Mouse (Mus musculus): ENCODE results near the gene Gm1113. TPM values are rescaled to one million over a fixed set of nuclear protein-coding genes. Genes with fewer than 3 reads are reported as not detected.

Gm1113 gene
- polyA plus RNA-seq, 1 experiment from 2014 or later = not detected

DNA sequence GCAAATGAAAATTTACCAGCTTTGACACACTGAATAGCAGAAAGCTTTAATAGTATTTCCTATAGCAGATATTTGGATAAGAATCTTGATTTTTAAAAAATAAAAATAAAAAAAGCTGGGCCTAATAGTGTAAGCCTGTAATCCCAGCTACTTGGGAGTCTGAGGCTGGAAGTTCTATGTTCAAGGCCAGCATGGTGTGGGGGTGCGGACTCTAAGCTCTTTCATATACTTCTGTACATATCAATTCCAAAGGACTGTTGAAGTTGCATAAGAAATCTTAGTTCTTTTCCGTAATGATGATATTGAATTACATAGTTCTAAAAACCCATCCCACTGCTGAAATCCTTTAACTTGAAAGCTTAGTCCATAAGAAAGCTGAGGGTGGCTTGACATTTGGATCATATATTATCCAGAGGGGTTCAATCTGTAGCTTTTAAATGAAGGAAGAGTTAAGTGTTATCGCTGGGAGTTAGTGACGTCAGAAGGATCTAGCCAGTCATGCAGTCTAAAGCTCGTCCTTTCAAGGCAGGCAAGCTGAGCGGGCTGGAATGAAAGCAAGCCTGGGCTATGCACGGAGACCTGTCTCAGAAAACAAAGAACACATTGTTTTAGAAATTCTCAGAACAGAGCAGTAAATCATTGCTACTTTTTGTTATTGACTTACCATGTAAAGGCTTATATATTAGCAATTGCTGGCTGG lies 24.9 kb downstream of the Gm1113 start:
- H3K36me3 ChIP-seq (ENCODE audit: control insufficient read depth, insufficient read depth, low read length) = no peaks in the 10 kb centered on the region
- H3K4me3 ChIP-seq (replicated peaks; ENCODE audit: low read length) = no peak overlapping the region
- no peak overlapping the region for H3K9ac ChIP-seq (ENCODE audit: low read length)
- WGBS = 50% methylated on average over 7 of the region's 7 CpGs
- no peak overlapping the region for H3K27ac ChIP-seq (ENCODE audit: low read length)
- H3K9me3 ChIP-seq (replicated peaks; ENCODE audit: control insufficient read depth, low read length) = no peaks in the 10 kb centered on the region
- peak; percentile 71 for ATAC-seq (ENCODE audit: insufficient read depth, low FRiP score)
- no peak overlapping the region for H3K4me2 ChIP-seq (ENCODE audit: low read depth, low read length)
- H3K4me1 ChIP-seq (ENCODE audit: control insufficient read depth, insufficient read depth, low read length) = no peaks in the 10 kb centered on the region
- no peaks in the 10 kb centered on the region for H3K27me3 ChIP-seq (ENCODE audit: control insufficient read depth, insufficient read depth, low read length)

DNA sequence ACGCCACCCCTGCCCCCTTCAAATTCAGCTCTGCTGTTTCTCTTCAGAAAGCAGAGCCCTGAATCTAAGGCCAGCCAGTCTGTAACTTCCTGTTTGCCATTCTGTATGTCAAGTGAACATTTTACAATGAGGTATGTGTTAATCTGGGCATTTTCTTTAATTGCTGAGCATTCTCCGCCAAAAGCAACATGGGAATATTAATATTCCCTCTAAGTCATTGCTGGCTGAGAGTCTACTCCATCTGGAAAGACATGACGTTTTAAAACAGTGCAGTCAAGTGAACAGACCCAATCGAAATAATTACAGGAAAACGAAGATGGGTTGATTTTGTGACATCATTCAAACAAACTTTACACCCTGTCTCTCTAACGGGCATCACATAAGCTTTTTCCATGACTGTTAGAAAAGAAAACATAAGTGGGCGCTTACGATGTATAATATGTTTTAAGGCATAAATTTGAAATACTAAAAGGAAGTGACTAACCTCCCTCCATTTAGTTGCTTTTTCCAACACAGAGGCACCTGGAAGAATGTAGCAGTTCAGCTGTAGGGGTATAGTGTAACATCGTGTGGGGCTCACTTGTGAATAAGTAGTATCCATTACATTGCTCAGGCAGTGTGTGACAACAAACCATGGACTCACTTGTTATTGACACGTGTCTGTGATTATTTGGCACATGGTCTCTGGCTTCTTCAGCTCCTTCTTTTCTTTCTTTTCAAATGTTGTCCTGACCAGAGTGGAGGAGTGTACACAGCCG lies 26.8 kb downstream of the Gm1113 start:
- no peak for ATAC-seq (ENCODE audit: insufficient read depth, low FRiP score)
- no peak overlapping the region for H3K27ac ChIP-seq (ENCODE audit: low read length)
- H3K4me3 ChIP-seq (replicated peaks; ENCODE audit: low read length) = no peak overlapping the region
- no peaks in the 10 kb centered on the region for H3K4me1 ChIP-seq (ENCODE audit: control insufficient read depth, insufficient read depth, low read length)
- H3K36me3 ChIP-seq (ENCODE audit: control insufficient read depth, insufficient read depth, low read length) = no peaks in the 10 kb centered on the region
- WGBS = 79% methylated on average over 11 of the region's 11 CpGs
- H3K27me3 ChIP-seq (ENCODE audit: control insufficient read depth, insufficient read depth, low read length) = no peaks in the 10 kb centered on the region
- H3K9ac ChIP-seq (ENCODE audit: low read length) = no peak overlapping the region
- H3K4me2 ChIP-seq (ENCODE audit: low read depth, low read length) = no peak overlapping the region
- H3K9me3 ChIP-seq (replicated peaks; ENCODE audit: control insufficient read depth, low read length) = no peaks in the 10 kb centered on the region

DNA sequence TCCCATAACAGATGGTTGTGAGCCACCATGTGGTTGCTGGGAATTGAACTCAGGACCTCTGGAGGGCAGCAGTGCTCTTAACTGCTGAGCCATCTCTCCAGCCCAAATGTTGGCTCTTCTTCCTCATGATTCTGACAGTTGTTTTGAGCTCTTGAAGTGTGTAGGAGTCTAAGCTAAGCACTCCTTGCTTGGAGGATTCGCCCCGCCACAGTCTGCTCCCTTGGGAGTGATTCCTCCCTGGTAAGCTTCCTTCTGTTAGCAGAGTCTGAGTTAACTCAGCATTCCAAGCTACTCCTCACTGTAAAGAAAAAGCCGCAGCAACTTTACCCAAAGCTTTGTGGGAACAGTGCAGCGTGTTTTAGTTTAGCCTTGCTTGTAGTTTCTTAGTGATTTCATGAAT lies 29.6 kb downstream of the Gm1113 start:
- 83% methylated on average over 4 of the region's 4 CpGs for WGBS
- Histone ChIP-seq H3K9ac (ENCODE audit: low read length) (no peak overlapping the region), H3K4me2 (ENCODE audit: low read depth, low read length) (no peak overlapping the region), H3K27ac (ENCODE audit: low read length) (no peak overlapping the region), H3K36me3 (ENCODE audit: control insufficient read depth, insufficient read depth, low read length) (peaks cover 4% of the 10 kb centered on the region; the same call in 1 of the 2 replicates), H3K4me3 (replicated peaks; ENCODE audit: low read length) (no peak overlapping the region), H3K4me1 (ENCODE audit: control insufficient read depth, insufficient read depth, low read length) (no peaks in the 10 kb centered on the region), H3K9me3 (replicated peaks; ENCODE audit: control insufficient read depth, low read length) (no peaks in the 10 kb centered on the region), H3K27me3 (ENCODE audit: control insufficient read depth, insufficient read depth, low read length) (no peaks in the 10 kb centered on the region)
- ATAC-seq (ENCODE audit: insufficient read depth, low FRiP score) = no peak

DNA sequence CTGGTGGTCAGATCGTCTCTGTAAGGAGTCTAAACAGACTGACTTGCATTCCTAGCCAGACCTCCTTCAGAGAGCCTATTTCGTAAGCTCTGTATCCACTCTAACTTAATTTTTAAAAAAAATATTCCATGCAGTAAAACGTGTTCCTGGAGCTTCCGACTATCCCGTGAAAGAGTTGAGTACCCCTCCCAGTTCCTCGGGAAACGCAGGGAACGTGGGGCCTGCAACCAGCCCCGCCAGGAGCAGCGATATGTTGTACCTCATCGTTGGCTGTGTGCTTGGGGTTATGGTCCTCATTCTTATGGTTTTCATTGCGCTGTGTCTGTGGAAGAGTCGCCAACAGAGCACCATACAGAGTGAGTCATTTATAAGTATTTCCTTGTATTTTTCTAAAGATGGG lies 31.5 kb downstream of the Gm1113 start:
- no peaks in the 10 kb centered on the region for H3K4me1 ChIP-seq (ENCODE audit: control insufficient read depth, insufficient read depth, low read length)
- no peak overlapping the region for H3K4me2 ChIP-seq (ENCODE audit: low read depth, low read length)
- no peaks in the 10 kb centered on the region for H3K9me3 ChIP-seq (replicated peaks; ENCODE audit: control insufficient read depth, low read length)
- H3K27ac ChIP-seq (ENCODE audit: low read length) = no peak overlapping the region
- peaks cover 4% of the 10 kb centered on the region; the same call in 1 of the 2 replicates for H3K36me3 ChIP-seq (ENCODE audit: control insufficient read depth, insufficient read depth, low read length)
- 83% methylated on average over 13 of the region's 13 CpGs for WGBS
- H3K4me3 ChIP-seq (replicated peaks; ENCODE audit: low read length) = no peak overlapping the region
- H3K27me3 ChIP-seq (ENCODE audit: control insufficient read depth, insufficient read depth, low read length) = no peaks in the 10 kb centered on the region
- H3K9ac ChIP-seq (ENCODE audit: low read length) = no peak overlapping the region
- ATAC-seq (ENCODE audit: insufficient read depth, low FRiP score) = no peak

DNA sequence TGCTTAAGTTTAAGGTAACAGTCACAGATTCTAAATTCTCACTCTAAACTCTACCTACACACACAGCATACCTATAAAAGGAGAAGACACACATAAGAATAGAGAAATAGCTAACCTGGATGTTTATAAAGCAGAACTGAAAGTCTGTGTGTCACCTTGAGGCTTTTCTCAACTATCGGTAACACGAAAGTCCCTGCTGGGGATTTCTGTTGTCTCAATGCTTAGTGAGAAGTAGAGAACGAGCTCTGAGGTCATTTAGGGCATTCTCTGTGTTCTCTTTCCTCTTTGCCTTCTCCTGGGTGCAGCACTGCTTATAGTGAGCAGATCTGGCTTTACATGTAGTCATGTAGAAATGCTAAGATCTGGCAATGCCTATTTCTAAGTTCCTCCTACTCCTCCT lies 34.1 kb downstream of the Gm1113 start:
- no peak overlapping the region for H3K27ac ChIP-seq (ENCODE audit: low read length)
- H3K27me3 ChIP-seq (ENCODE audit: control insufficient read depth, insufficient read depth, low read length) = no peaks in the 10 kb centered on the region
- H3K36me3 ChIP-seq (ENCODE audit: control insufficient read depth, insufficient read depth, low read length) = peaks cover 4% of the 10 kb centered on the region; the same call in 1 of the 2 replicates
- 86% methylated on average over 3 of the region's 3 CpGs for WGBS
- H3K4me1 ChIP-seq (ENCODE audit: control insufficient read depth, insufficient read depth, low read length) = no peaks in the 10 kb centered on the region
- no peaks in the 10 kb centered on the region for H3K9me3 ChIP-seq (replicated peaks; ENCODE audit: control insufficient read depth, low read length)
- ATAC-seq (ENCODE audit: insufficient read depth, low FRiP score) = no peak
- H3K4me2 ChIP-seq (ENCODE audit: low read depth, low read length) = no peak overlapping the region
- no peak overlapping the region for H3K9ac ChIP-seq (ENCODE audit: low read length)
- H3K4me3 ChIP-seq (replicated peaks; ENCODE audit: low read length) = no peak overlapping the region

DNA sequence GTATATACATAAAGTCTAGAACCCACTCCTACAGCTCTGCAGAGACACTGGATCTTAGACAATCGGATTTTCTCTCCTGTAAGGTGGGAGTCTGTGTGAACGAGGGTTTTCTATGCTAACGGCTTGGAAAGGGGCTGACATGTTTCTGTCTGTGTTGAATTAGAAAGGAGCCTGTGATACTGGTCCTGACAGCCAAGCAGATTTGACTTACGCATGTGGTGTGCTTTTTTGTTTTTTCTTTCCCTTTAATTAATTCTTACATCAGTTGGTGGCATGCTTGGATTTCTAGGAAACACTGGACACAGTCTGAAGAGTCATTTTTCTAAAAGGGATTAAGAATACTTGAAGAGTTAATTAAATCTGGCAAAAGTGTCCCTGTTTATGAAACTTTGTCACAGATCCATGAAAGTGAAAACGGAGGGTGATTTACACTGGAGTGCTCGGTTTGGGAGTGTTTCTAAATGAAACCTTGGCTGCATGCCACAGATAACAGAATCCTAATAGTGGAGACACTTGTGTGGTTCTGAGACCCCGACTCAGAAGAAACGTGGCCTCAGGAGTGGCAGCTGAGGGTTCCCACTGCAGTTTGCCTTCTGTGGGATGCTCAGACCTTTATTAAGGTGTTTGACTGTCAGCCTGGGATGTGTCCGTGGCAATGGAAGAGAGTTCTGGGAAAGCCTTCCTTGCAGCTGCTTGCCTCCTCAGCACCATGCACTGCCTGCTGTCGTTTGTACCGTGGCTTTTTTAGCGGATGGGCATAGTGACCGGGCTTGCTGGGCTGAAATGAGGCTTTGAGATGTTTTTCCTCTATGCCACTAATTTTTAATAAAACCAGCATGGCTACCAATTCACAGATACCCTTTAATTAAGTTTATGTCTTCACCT lies 35.8 kb downstream of the Gm1113 start:
- WGBS = 65% methylated on average over 13 of the region's 13 CpGs
- Histone ChIP-seq H3K27ac (ENCODE audit: low read length) (no peak overlapping the region), H3K27me3 (ENCODE audit: control insufficient read depth, insufficient read depth, low read length) (no peaks in the 10 kb centered on the region), H3K4me1 (ENCODE audit: control insufficient read depth, insufficient read depth, low read length) (no peaks in the 10 kb centered on the region), H3K4me3 (replicated peaks; ENCODE audit: low read length) (no peak overlapping the region), H3K9ac (ENCODE audit: low read length) (no peak overlapping the region), H3K4me2 (ENCODE audit: low read depth, low read length) (no peak overlapping the region), H3K36me3 (ENCODE audit: control insufficient read depth, insufficient read depth, low read length) (peaks cover 4% of the 10 kb centered on the region; the same call in 1 of the 2 replicates), H3K9me3 (replicated peaks; ENCODE audit: control insufficient read depth, low read length) (no peaks in the 10 kb centered on the region)
- ATAC-seq (ENCODE audit: insufficient read depth, low FRiP score) = no peak

DNA sequence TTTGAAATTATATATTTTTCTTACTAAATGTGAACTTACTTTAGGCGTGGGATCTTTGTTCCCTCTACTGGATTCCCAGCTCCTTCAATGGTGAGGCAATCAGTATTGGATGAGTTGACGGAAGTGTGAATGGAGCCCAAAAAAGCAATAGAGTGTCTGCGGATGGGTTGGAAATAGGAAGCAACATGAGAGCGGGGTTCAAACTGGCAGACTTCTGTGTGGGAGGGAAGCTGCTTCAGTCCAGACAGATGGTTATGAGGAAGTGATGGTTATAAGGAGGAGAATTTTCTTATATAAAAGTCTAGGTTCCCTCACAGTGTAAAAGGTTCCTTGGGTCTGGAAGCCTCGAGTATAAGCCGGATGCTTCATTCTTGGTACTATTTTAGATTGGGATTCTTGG lies 38.6 kb downstream of the Gm1113 start:
- no peak for ATAC-seq (ENCODE audit: insufficient read depth, low FRiP score)
- Histone ChIP-seq H3K4me1 (ENCODE audit: control insufficient read depth, insufficient read depth, low read length) (no peaks in the 10 kb centered on the region), H3K9ac (ENCODE audit: low read length) (no peak overlapping the region), H3K27me3 (ENCODE audit: control insufficient read depth, insufficient read depth, low read length) (no peaks in the 10 kb centered on the region), H3K36me3 (ENCODE audit: control insufficient read depth, insufficient read depth, low read length) (peaks cover 6% of the 10 kb centered on the region), H3K27ac (ENCODE audit: low read length) (no peak overlapping the region), H3K4me2 (ENCODE audit: low read depth, low read length) (no peak overlapping the region), H3K4me3 (replicated peaks; ENCODE audit: low read length) (no peak overlapping the region), H3K9me3 (replicated peaks; ENCODE audit: control insufficient read depth, low read length) (no peaks in the 10 kb centered on the region)
- 89% methylated on average over 6 of the region's 6 CpGs for whole genome bisulfite sequencing

DNA sequence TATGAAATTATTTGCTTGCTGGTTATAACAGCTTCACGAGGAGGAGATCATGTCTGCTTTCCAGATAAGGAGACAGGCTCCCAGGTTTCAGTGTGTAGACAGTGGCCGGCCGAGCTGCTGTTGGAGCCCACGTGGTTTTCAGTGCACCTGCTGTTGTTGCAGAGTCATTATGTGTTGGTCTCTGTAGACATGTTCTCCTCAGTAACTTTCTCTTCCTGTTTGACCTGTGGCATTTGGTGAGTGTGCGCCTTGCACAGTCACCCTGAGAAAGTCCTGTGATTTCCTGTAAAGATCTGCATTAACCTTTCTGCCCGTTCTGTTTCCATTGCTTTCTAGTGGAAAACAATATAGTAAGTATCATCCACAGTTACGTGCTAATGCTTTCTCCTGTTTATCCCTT lies 42.7 kb downstream of the Gm1113 start:
- Histone ChIP-seq H3K27me3 (ENCODE audit: control insufficient read depth, insufficient read depth, low read length) (no peaks in the 10 kb centered on the region), H3K4me1 (ENCODE audit: control insufficient read depth, insufficient read depth, low read length) (no peaks in the 10 kb centered on the region), H3K27ac (ENCODE audit: low read length) (no peak overlapping the region), H3K9ac (ENCODE audit: low read length) (no peak overlapping the region), H3K9me3 (replicated peaks; ENCODE audit: control insufficient read depth, low read length) (no peaks in the 10 kb centered on the region), H3K36me3 (ENCODE audit: control insufficient read depth, insufficient read depth, low read length) (peaks cover 6% of the 10 kb centered on the region; the same call in 1 of the 2 replicates), H3K4me3 (replicated peaks; ENCODE audit: low read length) (no peak overlapping the region), H3K4me2 (ENCODE audit: low read depth, low read length) (no peak overlapping the region)
- ATAC-seq (ENCODE audit: insufficient read depth, low FRiP score) = no peak
- WGBS = 79% methylated on average over 7 of the region's 7 CpGs
